Mouse (Mus musculus): ENCODE measurements around the gene Serpinb2.
A peak's percentile ranks its signal among the peaks of the same experiment; 100 is the strongest.

Serpinb2 gene

GRCm38 (mm10) chr1:107511252-107511651 lies at the start of gene Serpinb2:
Gene Serpinb2, plus strand, starts transcription at chr1:107511423.
- DNase-seq, result no peak

GRCm38 (mm10) chr1:107479909-107480308 lies 31.3 kb upstream of the Serpinb2 start:
- DNase-seq, result no peak

GRCm38 (mm10) chr1:107481452-107481851 lies 29.8 kb upstream of the Serpinb2 start:
- peak; percentile 51 to 79 for DNase-seq

- no peak for DNase-seq
Observed at GRCm38 (mm10) chr1:107489577-107489976, 21.6 kb upstream of the Serpinb2 start.

GRCm38 (mm10) chr1:107496789-107497188 lies 14.4 kb upstream of the Serpinb2 start:
- DNase-seq, result no peak

GRCm38 (mm10) chr1:107502025-107502424 lies 9.2 kb upstream of the Serpinb2 start:
- DNase-seq, result no peak

- DNase-seq, result no peak
Observed at GRCm38 (mm10) chr1:107503294-107503693, 7.9 kb upstream of the Serpinb2 start.

- DNase-seq, result no peak
Observed at GRCm38 (mm10) chr1:107505898-107506562, 5.2 kb upstream of the Serpinb2 start.

GRCm38 (mm10) chr1:107512194-107513138 lies 1.2 kb downstream of the Serpinb2 start:
- DNase-seq, result no peak

- no peak for DNase-seq
Observed at GRCm38 (mm10) chr1:107513530-107513929, 2.3 kb downstream of the Serpinb2 start.

GRCm38 (mm10) chr1:107515839-107516498 lies 4.7 kb downstream of the Serpinb2 start:
- no peak for DNase-seq

- no peak for DNase-seq
Observed at GRCm38 (mm10) chr1:107525592-107525991, 14.4 kb downstream of the Serpinb2 start.

GRCm38 (mm10) chr1:107528325-107529078 lies 17.3 kb downstream of the Serpinb2 start:
- DNase-seq, result no peak

GRCm38 (mm10) chr1:107529365-107530052 lies 18.3 kb downstream of the Serpinb2 start:
- no peak for DNase-seq

- DNase-seq, result no peak
Observed at GRCm38 (mm10) chr1:107533736-107534135, 22.5 kb downstream of the Serpinb2 start.

- no peak for DNase-seq
Observed at GRCm38 (mm10) chr1:107537435-107537834, 26.2 kb downstream of the Serpinb2 start.

GRCm38 (mm10) chr1:107559494-107559893 lies 48.3 kb downstream of the Serpinb2 start:
- DNase-seq, result no peak

- DNase-seq, result no peak
Observed at GRCm38 (mm10) chr1:107562110-107562509, 50.9 kb downstream of the Serpinb2 start.

GRCm38 (mm10) chr1:107565644-107566043 lies 54.4 kb downstream of the Serpinb2 start:
- no peak for DNase-seq

- no peak for DNase-seq
Observed at GRCm38 (mm10) chr1:107576094-107576493, 64.9 kb downstream of the Serpinb2 start.

GRCm38 (mm10) chr1:107577514-107577913 lies 66.3 kb downstream of the Serpinb2 start:
- no peak for DNase-seq

GRCm38 (mm10) chr1:107581220-107581619 lies 70.0 kb downstream of the Serpinb2 start:
- DNase-seq, result no peak

Data from kidney, postnatal 25 days (tissue).